Mouse (Mus musculus) midbrain, embryonic 11.5 days (tissue): ENCODE measurements around the gene Dclre1a. TPM values are rescaled to one million over a fixed set of nuclear protein-coding genes. Genes with fewer than 3 reads are reported as not detected.

ENCODE experiments used
- polyA plus RNA-seq: library from polyadenylated mRNA; unstranded; fragments of >200 nt; fragmentation: Nextera tagmentation; extraction: Ambion mirVana; gene quantifications from 2 replicates; pipeline ENCODE4 v1.2.1, GENCODE M21; 2014

Gene Dclre1a
- polyA plus RNA-seq, 1 experiment from 2014 or later, result 16.5 TPM

Other genes starting within 250 kb of the Dclre1a start
- 0.16 and 0.29 TPM in 2 replicates for gene Nrap, start 158.2 kb downstream of the Dclre1a start, polyA plus RNA-seq
- 13.9 and 20.3 TPM in 2 replicates for gene Casp7, start 151.1 kb downstream of the Dclre1a start, polyA plus RNA-seq
- 0.10 and 0.19 TPM in 2 replicates for gene Plekhs1, start 86.6 kb downstream of the Dclre1a start, polyA plus RNA-seq
- gene Nhlrc2, start within 50 bp of the Dclre1a start, polyA plus RNA-seq, result 13.3 and 14.7 TPM in 2 replicates
- 0.15 and 0.28 TPM in 2 replicates for gene Adrb1, start 174.0 kb upstream of the Dclre1a start, polyA plus RNA-seq